Mouse (Mus musculus): Measurements from ENCODE around the gene Smn1.

DNA sequence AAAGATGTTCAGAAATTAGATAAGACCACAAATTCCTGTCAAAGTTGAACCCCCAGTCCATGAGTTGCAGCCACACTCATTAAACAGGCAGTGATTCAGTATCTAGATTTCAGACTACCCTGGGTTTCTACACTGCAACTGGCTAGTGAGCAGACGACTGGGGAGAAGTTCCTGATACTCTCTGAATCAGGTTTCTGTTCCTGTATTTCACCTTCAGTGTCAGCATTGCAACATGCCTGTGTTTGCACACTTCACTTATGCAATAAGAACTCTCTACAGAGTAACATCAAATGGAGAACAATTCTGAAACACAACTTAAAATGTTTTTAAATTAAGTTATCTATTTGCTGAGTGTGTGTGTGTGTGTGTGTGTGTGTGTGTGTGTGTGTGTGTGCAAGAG is 28.0 kb downstream of the Smn1 start:
- TF ChIP-seq MYC (IDR thresholded peaks at IDR 0.05; ENCODE audit: low read depth, low read length) (no peak), MEF2A (IDR thresholded peaks at IDR 0.05; ENCODE audit: borderline replicate concordance, low read depth, low read length) (no peak), JUN (IDR thresholded peaks at IDR 0.05; ENCODE audit: insufficient read depth, low read depth, low read length) (no peak), POLR2A (IDR thresholded peaks at IDR 0.05; ENCODE audit: low read depth, low read length) (no peak), EP300 (IDR thresholded peaks at IDR 0.05; ENCODE audit: low read length) (peak; percentile 73), GABPA (IDR thresholded peaks at IDR 0.05; ENCODE audit: insufficient replicate concordance, low read depth, low read length) (no peak), TCF12 (IDR thresholded peaks at IDR 0.05; ENCODE audit: low read depth, low read length) (no peak), MXI1 (IDR thresholded peaks at IDR 0.05; ENCODE audit: low read depth, low read length) (no peak), NELFE (IDR thresholded peaks at IDR 0.05; ENCODE audit: low read depth, low read length) (no peak), CTCF (conservative IDR thresholded peaks at IDR 0.05 in 1 of 2, IDR thresholded peaks at IDR 0.05 in 1 of 2; ENCODE audit: low read depth in 2 of 2, low read length in 2 of 2) (no peak), ZNF384 (IDR thresholded peaks at IDR 0.05; ENCODE audit: low read depth, low read length) (no peak)

Measured in CH12.LX (cell line).